Mouse (Mus musculus) MEL (cell line): ENCODE measurements around the gene Taldo1.

Source experiments
- CTCF ChIP-seq, 3 experiments: IDR thresholded peaks in 2 of 3; conservative IDR thresholded peaks in 1 of 3; 2 replicates each; pipeline ENCODE4 v1.5.1; 2011 to 2012; ENCODE audit warnings: low read length in 3 of 3, low read depth in 2 of 3, mild to moderate bottlenecking in 2 of 3, improper control_type of control experiment in 1 of 3, inconsistent platforms in 1 of 3, mixed read lengths in 1 of 3, moderate library complexity in 1 of 3; ENCODE audit not compliant: control insufficient read depth in 1 of 3, insufficient read depth in 1 of 3, poor library complexity in 1 of 3, severe bottlenecking in 1 of 3
- NELFE ChIP-seq: IDR thresholded peaks from 2 replicates; pipeline ENCODE4 v1.6.1; 2011; ENCODE audit warnings: low read depth, low read length, improper control_type of control experiment
- POLR2A ChIP-seq, 2 experiments: IDR thresholded peaks; 2 replicates each; pipeline ENCODE4 v1.6.1; 2011 to 2012; ENCODE audit warnings: low read length in 2 of 2, mild to moderate bottlenecking in 2 of 2, control low read depth in 1 of 2, improper control_type of control experiment in 1 of 2, low read depth in 1 of 2, moderate library complexity in 1 of 2; ENCODE audit not compliant: control insufficient read depth in 1 of 2, insufficient read depth in 1 of 2, poor library complexity in 1 of 2
- POLR2AphosphoS2 ChIP-seq: IDR thresholded peaks from 2 replicates; pipeline ENCODE4 v1.6.1; 2011; ENCODE audit warnings: low read length, improper control_type of control experiment
- USF1 ChIP-seq: IDR thresholded peaks from 2 replicates; pipeline ENCODE4 v1.6.1; 2014; ENCODE audit warnings: low read depth, mild to moderate bottlenecking, inconsistent platforms, low read length, improper control_type of control experiment, moderate library complexity

- TF ChIP-seq NELFE = no peak
- TF ChIP-seq CTCF (IDR thresholded peaks at IDR 0.05 in 2 of 3, conservative IDR thresholded peaks at IDR 0.05 in 1 of 3; ENCODE audit: control insufficient read depth in 1 of 3, insufficient read depth in 1 of 3, low read depth in 2 of 3, low read length in 3 of 3, poor library complexity in 1 of 3, severe bottlenecking in 1 of 3) = no peak
- TF ChIP-seq POLR2A (IDR thresholded peaks at IDR 0.05; ENCODE audit: control insufficient read depth in 1 of 2, insufficient read depth in 1 of 2, low read depth in 1 of 2, low read length in 2 of 2, poor library complexity in 1 of 2) = no peak
- no peak for TF ChIP-seq POLR2AphosphoS2
- no peak for TF ChIP-seq USF1
Observed at GRCm38 (mm10) chr7:141436523-141436892, 44.5 kb downstream of the Taldo1 start.
